Mouse (Mus musculus) megakaryocyte, embryonic 14.5 days (primary cell): Measurements from ENCODE around the gene Znrf1. TPM values are rescaled to one million over a fixed set of nuclear protein-coding genes. Genes with fewer than 3 reads are reported as not detected.

ENCODE experiments used
- H3K27me3 ChIP-seq: replicated peaks from 2 replicates; pipeline ENCODE3; 2012; ENCODE audit warnings: inconsistent platforms
- H3K36me3 ChIP-seq: replicated peaks from 2 replicates; pipeline ENCODE3; 2012; ENCODE audit warnings: low read length, inconsistent platforms, mixed read lengths
- H3K4me1 ChIP-seq: 2 replicates; pipeline ENCODE4 v1.6.1; 2012; ENCODE audit warnings: inconsistent platforms
- H3K4me3 ChIP-seq: replicated peaks from 2 replicates; pipeline ENCODE3; 2012; ENCODE audit warnings: moderate library complexity, mild to moderate bottlenecking, inconsistent platforms
- H3K9me3 ChIP-seq: 2 replicates; pipeline ENCODE4 v1.6.1; 2012; ENCODE audit warnings: inconsistent platforms
- FLI1 ChIP-seq: IDR thresholded peaks from 2 replicates; pipeline ENCODE4 v1.6.1; 2012; ENCODE audit warnings: low read length, inconsistent platforms, mixed read lengths
- GATA1 ChIP-seq: IDR thresholded peaks from 3 replicates; pipeline ENCODE4 v1.6.1; 2012; ENCODE audit warnings: mixed read lengths, low read length, inconsistent platforms, borderline replicate concordance
- polyA plus RNA-seq: library from polyadenylated mRNA; stranded (reverse); fragments of >175 nt; gene quantifications from 2 replicates; pipeline ENCODE4 v1.2.3, GENCODE M21; 2012; ENCODE audit warnings: low replicate concordance; ENCODE audit not compliant: insufficient read depth

Znrf1 gene
- polyA plus RNA-seq, 1 experiment = 36.6 TPM

DNA sequence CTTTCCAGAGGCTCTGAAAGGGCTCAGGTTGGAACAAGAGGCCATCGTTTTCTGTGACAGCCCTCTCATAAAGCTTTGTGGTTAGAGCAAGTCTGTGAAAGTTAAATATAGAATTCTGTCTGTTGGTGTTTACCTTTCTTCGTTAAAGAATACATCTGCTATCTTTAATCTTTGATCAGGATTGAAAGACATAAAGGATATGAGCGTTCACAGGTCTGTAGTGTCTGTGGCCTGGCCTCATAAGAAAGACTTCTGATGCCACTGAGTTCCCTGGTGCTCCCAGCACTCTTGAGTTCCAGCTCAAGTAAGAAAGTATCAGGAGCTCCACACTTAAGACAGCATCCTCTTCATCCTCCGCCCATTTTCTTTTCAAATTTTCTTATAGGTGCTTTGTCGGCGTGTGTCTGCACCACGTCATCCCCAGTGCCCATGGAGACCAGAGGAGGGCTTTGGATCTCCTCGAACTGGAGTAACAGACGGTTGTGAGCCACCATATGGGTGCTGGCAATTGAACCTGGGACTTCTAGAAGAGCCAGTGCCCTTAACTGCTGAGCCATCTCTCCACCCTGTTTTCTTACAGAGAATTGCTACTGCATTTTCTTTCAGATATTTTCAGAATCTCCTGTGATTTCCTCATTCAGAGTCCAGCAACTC, 42.1 kb downstream of the Znrf1 start:
- Histone ChIP-seq H3K36me3 (no peaks in the 10 kb centered on the region), H3K9me3 (peaks cover 5% of the 10 kb centered on the region), H3K27me3 (peaks cover 28% of the 10 kb centered on the region), H3K4me1 (no peaks in the 10 kb centered on the region), H3K4me3 (no peak overlapping the region)
- TF ChIP-seq GATA1 (no peak), FLI1 (no peak)

- H3K36me3 ChIP-seq = no peaks in the 10 kb centered on the region
Measured at GRCm38 (mm10) chr8:111579318-111579717, 43.4 kb downstream of the Znrf1 start.

GRCm38 (mm10) chr8:111580306-111580705, 44.4 kb downstream of the Znrf1 start:
- Histone ChIP-seq H3K36me3 (no peaks in the 10 kb centered on the region), H3K27me3 (peaks cover 34% of the 10 kb centered on the region), H3K4me3 (no peak overlapping the region), H3K9me3 (peaks cover 11% of the 10 kb centered on the region), H3K4me1 (0 out of 2 replicates have a peak, but pooled peaks cover 5% of the 10 kb centered on the region)
- TF ChIP-seq GATA1 (no peak), FLI1 (no peak)

More at GRCm38 (mm10) chr8:111579318-111579717, 43.4 kb downstream of the Znrf1 start:
- no peak for TF ChIP-seq FLI1
- TF ChIP-seq GATA1 = no peak
- Histone ChIP-seq H3K9me3 (peaks cover 11% of the 10 kb centered on the region), H3K4me1 (no peaks in the 10 kb centered on the region), H3K4me3 (no peak overlapping the region), H3K27me3 (peaks cover 30% of the 10 kb centered on the region)

- Histone ChIP-seq H3K9me3 (peaks cover 6% of the 10 kb centered on the region), H3K4me1 (0 out of 2 replicates have a peak, but pooled peaks cover 5% of the 10 kb centered on the region), H3K4me3 (no peak overlapping the region), H3K27me3 (peaks cover 24% of the 10 kb centered on the region), H3K36me3 (no peaks in the 10 kb centered on the region)
- TF ChIP-seq FLI1 (no peak), GATA1 (no peak)
Measured at GRCm38 (mm10) chr8:111582386-111582785, 46.5 kb downstream of the Znrf1 start.

DNA sequence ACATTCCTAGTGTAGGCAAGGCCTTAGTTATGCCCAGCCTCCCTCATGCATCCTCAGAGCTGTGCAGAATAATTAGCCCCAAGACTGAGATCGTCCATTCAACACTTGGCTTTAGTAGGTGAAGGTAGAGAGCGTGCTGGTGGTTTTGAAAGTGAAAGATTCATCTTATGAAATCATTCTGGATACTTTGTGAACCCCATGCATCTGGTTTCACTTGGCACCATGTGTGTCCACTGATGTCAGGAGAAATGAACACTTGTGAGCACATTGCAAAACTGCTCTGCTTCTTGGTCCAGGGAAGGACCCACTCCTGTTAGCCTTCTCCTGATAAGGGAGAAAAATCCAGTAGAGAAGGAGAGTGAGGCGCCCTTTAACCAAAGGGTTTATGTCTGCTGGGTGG, 49.0 kb downstream of the Znrf1 start:
- no peaks in the 10 kb centered on the region for H3K36me3 ChIP-seq
- TF ChIP-seq GATA1 = no peak
- TF ChIP-seq FLI1 = no peak
- peaks cover 6% of the 10 kb centered on the region for H3K9me3 ChIP-seq
- no peak overlapping the region for H3K4me3 ChIP-seq
- peaks cover 5% of the 10 kb centered on the region; the same call in 1 of the 2 replicates for H3K4me1 ChIP-seq
- peaks cover 24% of the 10 kb centered on the region for H3K27me3 ChIP-seq

GRCm38 (mm10) chr8:111587545-111588094, 51.7 kb downstream of the Znrf1 start:
- Histone ChIP-seq H3K36me3 (no peaks in the 10 kb centered on the region), H3K9me3 (peaks cover 6% of the 10 kb centered on the region), H3K4me3 (no peak overlapping the region), H3K27me3 (peaks cover 37% of the 10 kb centered on the region), H3K4me1 (peaks cover 18% of the 10 kb centered on the region)
- TF ChIP-seq FLI1 (no peak), GATA1 (no peak)

GRCm38 (mm10) chr8:111588336-111588735, 52.4 kb downstream of the Znrf1 start:
- H3K27me3 ChIP-seq = peaks cover 43% of the 10 kb centered on the region
- H3K4me1 ChIP-seq = peaks cover 25% of the 10 kb centered on the region
- H3K36me3 ChIP-seq = no peaks in the 10 kb centered on the region
- TF ChIP-seq GATA1 = no peak
- TF ChIP-seq FLI1 = no peak
- H3K9me3 ChIP-seq = peaks cover 6% of the 10 kb centered on the region
- H3K4me3 ChIP-seq = no peak overlapping the region

GRCm38 (mm10) chr8:111590214-111590613, 54.3 kb downstream of the Znrf1 start:
- no peak overlapping the region for H3K4me3 ChIP-seq
- TF ChIP-seq GATA1 (no peak), FLI1 (no peak)
- H3K4me1 ChIP-seq = peaks cover 39% of the 10 kb centered on the region

DNA sequence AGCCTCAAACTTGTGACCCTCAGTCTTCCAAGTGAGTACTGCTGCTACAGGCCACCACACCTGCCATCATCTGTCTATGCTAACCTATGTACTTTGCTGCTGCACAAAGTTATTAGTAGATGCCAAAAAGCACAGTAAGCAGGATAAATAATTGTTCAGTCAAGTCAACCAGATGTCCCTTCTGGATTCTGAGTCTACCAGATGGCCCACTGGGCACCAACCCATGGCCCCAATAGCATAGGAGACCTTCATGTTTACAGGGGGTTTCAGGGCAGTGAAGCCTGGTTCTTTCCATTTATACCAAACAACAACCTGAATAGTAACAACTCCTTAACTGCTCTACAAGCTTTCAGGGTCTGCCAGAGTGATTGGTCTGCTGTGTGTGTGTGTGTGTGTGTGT, 55.3 kb downstream of the Znrf1 start:
- no peaks in the 10 kb centered on the region for H3K9me3 ChIP-seq
- H3K36me3 ChIP-seq = no peaks in the 10 kb centered on the region
- peaks cover 58% of the 10 kb centered on the region for H3K27me3 ChIP-seq
- H3K4me3 ChIP-seq = no peak overlapping the region
- TF ChIP-seq FLI1 (no peak), GATA1 (no peak)
- H3K4me1 ChIP-seq = peaks cover 48% of the 10 kb centered on the region

More at GRCm38 (mm10) chr8:111590214-111590613, 54.3 kb downstream of the Znrf1 start:
- Histone ChIP-seq H3K9me3 (no peaks in the 10 kb centered on the region), H3K36me3 (no peaks in the 10 kb centered on the region), H3K27me3 (peaks cover 50% of the 10 kb centered on the region)

DNA sequence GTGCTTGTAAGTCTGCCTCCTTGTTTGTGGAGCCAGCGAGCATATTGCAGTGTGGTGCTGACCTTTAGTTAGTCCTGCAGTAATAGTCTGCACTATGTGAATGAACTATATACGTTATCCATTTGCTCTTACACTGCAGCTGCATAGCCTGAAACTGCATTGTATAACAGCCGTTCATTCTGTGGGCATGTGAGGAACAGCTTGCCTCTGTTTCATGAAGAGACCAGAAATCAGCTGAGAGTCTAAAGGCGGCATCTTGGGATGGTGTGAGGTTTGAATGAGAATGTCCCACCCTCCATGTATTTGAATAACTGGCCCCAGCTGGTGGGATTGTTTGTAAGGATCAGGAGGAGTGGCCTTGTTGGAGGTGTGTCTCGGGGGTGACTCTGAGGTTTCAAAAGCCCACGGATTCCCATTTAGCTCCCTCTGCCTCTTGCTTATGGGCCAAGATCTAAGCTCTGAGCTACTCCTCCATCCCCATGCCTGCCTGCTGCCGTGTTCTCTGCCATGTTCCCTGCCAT, 56.6 kb downstream of the Znrf1 start:
- H3K4me3 ChIP-seq = no peak overlapping the region
- H3K27me3 ChIP-seq = peaks cover 69% of the 10 kb centered on the region
- no peaks in the 10 kb centered on the region for H3K9me3 ChIP-seq
- peaks cover 61% of the 10 kb centered on the region for H3K4me1 ChIP-seq
- TF ChIP-seq FLI1 = no peak
- no peak for TF ChIP-seq GATA1
- no peaks in the 10 kb centered on the region for H3K36me3 ChIP-seq
